In the genomic region with DNA sequence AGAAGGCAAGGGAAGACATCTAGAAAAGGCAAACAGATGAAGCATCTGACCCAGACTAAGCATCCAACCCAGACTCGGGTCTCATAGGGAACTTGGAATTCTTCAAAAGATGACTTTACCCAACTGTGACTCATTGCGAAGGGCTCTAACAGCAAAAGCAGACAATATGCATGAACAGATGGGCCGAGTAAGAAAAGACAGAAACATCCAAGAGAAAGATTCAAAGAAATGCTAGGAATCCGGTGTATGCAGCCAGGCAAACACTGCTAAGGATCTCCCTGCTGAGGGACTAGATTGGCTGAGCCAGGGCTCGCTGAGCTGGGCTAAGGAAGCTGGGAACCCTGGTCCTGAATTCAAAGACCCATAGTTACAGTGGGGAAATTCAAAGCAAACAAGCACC, we compare ENCODE assay signal across 20 mouse cellular contexts.
DNase-seq lines count a peak whose midpoint lies in the region; ATAC-seq lines count a peak whose summit lies in the region.
"Had no signal": no experiment of that assay in that cellular context is flagged by ENCODE, and none has a peak within 500 bp of the region (broad histone marks: within the 10 kb centered on the region; RNA-seq: fewer than 3 reads in every experiment).

No protein-coding gene starts in this region.

- no peak overlapping the region for H3K9ac ChIP-seq in midbrain, embryonic 11.5 days (ENCODE audit: low read length)
- H3K9ac ChIP-seq: limb, embryonic 13.5 days; liver, embryonic 15.5 days; midbrain, embryonic 15.5 days had no signal

- ATAC-seq in midbrain, embryonic 11.5 days (ENCODE audit: low FRiP score) = no peak
- ATAC-seq: forebrain, embryonic 14.5 days; inflammation-experienced regulatory T-cells, adult 6 months; lung, postnatal 0 days; midbrain, embryonic 15.5 days had no signal

- no peaks in the 10 kb centered on the region for H3K36me3 ChIP-seq in midbrain, embryonic 11.5 days (ENCODE audit: control insufficient read depth, insufficient read depth, low read length)
- H3K36me3 ChIP-seq: limb, embryonic 13.5 days; liver, embryonic 15.5 days; midbrain, embryonic 15.5 days had no signal

- H3K4me1 ChIP-seq in midbrain, embryonic 11.5 days (ENCODE audit: control insufficient read depth, insufficient read depth, low read length) = no peaks in the 10 kb centered on the region
- H3K4me1 ChIP-seq: limb, embryonic 13.5 days; liver, embryonic 15.5 days had no signal

- no peak overlapping the region for H3K4me2 ChIP-seq in midbrain, embryonic 11.5 days
- H3K4me2 ChIP-seq: limb, embryonic 13.5 days; liver, embryonic 15.5 days; midbrain, embryonic 15.5 days had no signal

- intact Hi-C loops in heart, postnatal 10 days (cut with DNase I) = no loop called here
- intact Hi-C loops in left cerebral cortex, postnatal 36 days (cut with DNase I) = no loop called here

- 81% methylated on average over 5 of the region's 5 CpGs for WGBS in midbrain, embryonic 11.5 days

- H3K27ac ChIP-seq in midbrain, embryonic 11.5 days (ENCODE audit: low read depth, low read length) = no peak overlapping the region
- H3K27ac ChIP-seq: limb, embryonic 13.5 days; liver, embryonic 15.5 days; midbrain, embryonic 15.5 days; stomach, postnatal 0 days had no signal

- H3K27me3 ChIP-seq in midbrain, embryonic 11.5 days (ENCODE audit: control insufficient read depth, insufficient read depth, low read length) = no peaks in the 10 kb centered on the region
- H3K27me3 ChIP-seq: limb, embryonic 13.5 days; liver, embryonic 15.5 days; midbrain, embryonic 15.5 days had no signal

- DNase-seq in heart, adult 11 months = peak; percentile 44
- no peak for DNase-seq in heart, postnatal 10 days
- peak; percentile 4 for DNase-seq in NIH3T3 (ENCODE audit: low read depth)
- DNase-seq in layer of hippocampus, adult 8-10 months (ENCODE audit: low spot score in 2 of 2) = peak; percentile 26 to 38
- DNase-seq in left cerebral cortex, postnatal 36 days (ENCODE audit: low spot score in 2 of 2) = peak; percentile 14 to 22
- no peak for DNase-seq in cerebellum, postnatal 14 days
- no peak for DNase-seq in midbrain, embryonic 11.5 days (ENCODE audit: low spot score, missing footprints)
- DNase-seq: cerebellum, postnatal 25 days; gastrocnemius, postnatal 14 days; kidney, adult 9 months; kidney, postnatal 4 days; thymus, postnatal 4 days had no signal

- no peaks in the 10 kb centered on the region for H3K9me3 ChIP-seq in midbrain, embryonic 11.5 days (ENCODE audit: control insufficient read depth, low read length)
- H3K9me3 ChIP-seq: limb, embryonic 13.5 days; liver, embryonic 15.5 days; midbrain, embryonic 15.5 days had no signal

- no peak overlapping the region for H3K4me3 ChIP-seq in midbrain, embryonic 11.5 days (ENCODE audit: low read depth, low read length)
- H3K4me3 ChIP-seq: erythroblast, embryonic 14.5 days; limb, embryonic 13.5 days; liver, embryonic 15.5 days; midbrain, embryonic 15.5 days had no signal

Comparison
In these comparisons a context has a peak if more than half of its experiments do, and no peak if none do; other contexts are left out.
1. DNase-seq: peak in heart, adult 11 months (single experiment), NIH3T3 (single experiment), layer of hippocampus, adult 8-10 months (2 of 2) and left cerebral cortex, postnatal 36 days (2 of 2); none in heart, postnatal 10 days (0 of 2), cerebellum, postnatal 14 days (0 of 2) and midbrain, embryonic 11.5 days (single experiment).